Mouse (Mus musculus) heart, embryonic 14.5 days (tissue): ENCODE measurements around the gene Smad3. TPM values are rescaled to one million over a fixed set of nuclear protein-coding genes. Genes with fewer than 3 reads are reported as not detected.

Experiments
- ATAC-seq: fragments of 200-750 bp; cut with Nextera tagmentation; 2 replicates; pipeline ENCODE4 v1.8.0; 2017; ENCODE audit warnings: low read depth, moderate TSS enrichment; ENCODE audit not compliant: insufficient number of reproducible peaks, insufficient read depth, low FRiP score
- H3K27ac ChIP-seq, 2 experiments: fragments of 200-500 bp in 1 of 2; fragments of 300-500 bp in 1 of 2; sonication (generic) in 1 of 2; replicated peaks in 1 of 2; 2 replicates each; pipeline ENCODE4 v1.5.1; 2012 to 2014; ENCODE audit warnings: low read depth in 2 of 2, low read length in 2 of 2, control low read depth in 1 of 2, mild to moderate bottlenecking in 1 of 2, mixed read lengths in 1 of 2; ENCODE audit not compliant: control insufficient read depth in 1 of 2, insufficient read depth in 1 of 2
- H3K27me3 ChIP-seq: fragments of 300-500 bp; sonication (generic); 2 replicates; pipeline ENCODE4 v1.6.1; 2014; ENCODE audit warnings: mild to moderate bottlenecking, low read length, control low read depth; ENCODE audit not compliant: control insufficient read depth, insufficient read depth
- H3K36me3 ChIP-seq: fragments of 300-500 bp; sonication (generic); 2 replicates; pipeline ENCODE4 v1.6.1; 2014; ENCODE audit warnings: mild to moderate bottlenecking, control low read depth, low read length, mixed read lengths; ENCODE audit not compliant: control insufficient read depth, insufficient read depth
- H3K4me1 ChIP-seq, 2 experiments: fragments of 200-500 bp in 1 of 2; fragments of 300-500 bp in 1 of 2; sonication (generic) in 1 of 2; 2 replicates each; pipeline ENCODE4 v1.6.1; 2012 to 2014; ENCODE audit warnings: low read length in 2 of 2, control low read depth in 1 of 2, mixed read lengths in 1 of 2; ENCODE audit not compliant: control insufficient read depth in 2 of 2, insufficient read depth in 2 of 2
- H3K4me2 ChIP-seq: fragments of 300-500 bp; sonication (generic); 2 replicates; pipeline ENCODE4 v1.6.1; 2014; ENCODE audit warnings: mild to moderate bottlenecking, low read length
- H3K4me3 ChIP-seq, 2 experiments: fragments of 200-500 bp in 1 of 2; fragments of 300-500 bp in 1 of 2; sonication (generic) in 1 of 2; 2 replicates each; pipeline ENCODE4 v1.5.1; 2012 to 2014; ENCODE audit warnings: low read length in 2 of 2, mild to moderate bottlenecking in 2 of 2, control low read depth in 1 of 2, low read depth in 1 of 2, moderate library complexity in 1 of 2; ENCODE audit not compliant: control insufficient read depth in 1 of 2, insufficient read depth in 1 of 2
- H3K9ac ChIP-seq: fragments of 300-500 bp; sonication (generic); 2 replicates; pipeline ENCODE4 v1.6.1; 2014; ENCODE audit warnings: mild to moderate bottlenecking, low read length
- H3K9me3 ChIP-seq: fragments of 300-500 bp; sonication (generic); 2 replicates; pipeline ENCODE4 v1.6.1; 2016; ENCODE audit warnings: low read length, control low read depth; ENCODE audit not compliant: control insufficient read depth
- WGBS: fragments of 180-500 bp; shearing (Covaris S2); extraction: QIAGEN DNeasy Blood & Tissue Kit; methylation state at CpG from one replicate; pipeline ENCODE4 v1.1.7; 2014; 5-methylcytosine and 5-hydroxymethylcytosine counted together
- polyA plus RNA-seq: library from polyadenylated mRNA; unstranded; fragments of >200 nt; fragmentation: Nextera tagmentation; extraction: Ambion mirVana; gene quantifications from 2 replicates; pipeline ENCODE4 v1.2.1, GENCODE M21; 2014

Smad3 gene
- polyA plus RNA-seq, 1 experiment from 2014 or later, result 10.4 TPM

GRCm38 (mm10) chr9:63633334-63633733 lies 124.5 kb downstream of the Smad3 start:
- WGBS, result 83% methylated on average over 7 of the region's 7 CpGs
- H3K4me2 ChIP-seq, result no peak overlapping the region
- peaks cover 50% of the 10 kb centered on the region for H3K36me3 ChIP-seq
- H3K9ac ChIP-seq, result no peak overlapping the region
- no peak overlapping the region for H3K4me3 ChIP-seq
- H3K27me3 ChIP-seq, result no peaks in the 10 kb centered on the region
- no peak overlapping the region for H3K27ac ChIP-seq
- no peak for ATAC-seq
- no peaks in the 10 kb centered on the region for H3K4me1 ChIP-seq
- no peaks in the 10 kb centered on the region for H3K9me3 ChIP-seq

GRCm38 (mm10) chr9:63632924-63633323 lies 124.9 kb downstream of the Smad3 start:
- ATAC-seq, result no peak
- no peak overlapping the region for H3K4me2 ChIP-seq
- no peak overlapping the region for H3K27ac ChIP-seq
- H3K9me3 ChIP-seq, result no peaks in the 10 kb centered on the region
- peaks cover 48% of the 10 kb centered on the region for H3K36me3 ChIP-seq
- H3K4me1 ChIP-seq, result no peaks in the 10 kb centered on the region
- no peaks in the 10 kb centered on the region for H3K27me3 ChIP-seq
- no peak overlapping the region for H3K4me3 ChIP-seq
- WGBS, result 93% methylated on average over 11 of the region's 11 CpGs
- no peak overlapping the region for H3K9ac ChIP-seq

GRCm38 (mm10) chr9:63632045-63632444 lies 125.7 kb downstream of the Smad3 start:
- H3K9me3 ChIP-seq, result no peaks in the 10 kb centered on the region
- no peaks in the 10 kb centered on the region for H3K27me3 ChIP-seq
- no peak overlapping the region for H3K4me3 ChIP-seq
- ATAC-seq, result no peak
- H3K27ac ChIP-seq, result no peak overlapping the region
- H3K36me3 ChIP-seq, result peaks cover 47% of the 10 kb centered on the region
- no peak overlapping the region for H3K9ac ChIP-seq
- no peaks in the 10 kb centered on the region for H3K4me1 ChIP-seq
- WGBS, result 94% methylated on average over 4 of the region's 4 CpGs
- H3K4me2 ChIP-seq, result no peak overlapping the region

DNA sequence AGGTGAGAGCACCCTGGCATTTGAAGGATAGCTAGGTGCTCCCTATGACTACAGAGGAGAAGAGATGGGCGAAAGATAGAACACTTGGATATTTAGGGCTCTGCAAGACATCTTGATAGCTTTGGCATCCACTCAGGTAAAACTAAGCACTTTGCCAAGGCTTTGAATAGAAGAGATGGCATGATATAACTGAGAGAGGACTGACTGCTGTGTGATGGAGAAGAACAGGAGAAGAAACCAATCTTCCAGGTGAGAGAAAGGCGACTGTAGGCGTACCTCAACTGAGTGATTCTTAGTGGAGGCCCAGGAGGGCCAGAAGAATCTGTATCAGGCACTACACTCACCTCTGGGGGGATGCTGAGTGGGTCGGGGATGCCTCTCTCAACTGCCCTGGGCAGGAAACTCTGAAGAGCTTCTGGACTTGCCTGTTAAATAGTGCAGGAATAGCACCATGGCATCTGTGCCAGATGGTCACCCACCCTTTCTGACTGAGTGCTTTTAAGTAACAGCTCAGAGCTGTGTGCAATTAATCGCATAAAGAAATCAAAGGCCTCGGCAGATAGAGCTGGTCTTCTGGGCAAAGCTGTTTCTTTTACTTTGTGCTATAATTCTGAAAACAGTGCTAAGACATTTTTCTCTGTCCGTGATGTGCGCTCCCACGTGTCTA lies 132.6 kb downstream of the Smad3 start:
- H3K36me3 ChIP-seq, result peaks cover 67% of the 10 kb centered on the region
- no peak overlapping the region for H3K4me3 ChIP-seq
- H3K4me2 ChIP-seq, result no peak overlapping the region
- no peaks in the 10 kb centered on the region for H3K27me3 ChIP-seq
- 88% methylated on average over 9 of the region's 9 CpGs for WGBS
- H3K27ac ChIP-seq, result no peak overlapping the region
- H3K9ac ChIP-seq, result no peak overlapping the region
- no peak for ATAC-seq
- no peaks in the 10 kb centered on the region for H3K9me3 ChIP-seq
- H3K4me1 ChIP-seq, result no peaks in the 10 kb centered on the region

GRCm38 (mm10) chr9:63623895-63624569 lies 133.8 kb downstream of the Smad3 start:
- no peak overlapping the region for H3K4me2 ChIP-seq
- H3K27me3 ChIP-seq, result no peaks in the 10 kb centered on the region
- H3K27ac ChIP-seq, result no peak overlapping the region
- 86% methylated on average over 15 of the region's 15 CpGs for WGBS
- peaks cover 67% of the 10 kb centered on the region for H3K36me3 ChIP-seq
- H3K9me3 ChIP-seq, result no peaks in the 10 kb centered on the region
- H3K4me3 ChIP-seq, result no peak overlapping the region
- ATAC-seq, result no peak
- no peak overlapping the region for H3K9ac ChIP-seq
- no peaks in the 10 kb centered on the region for H3K4me1 ChIP-seq

DNA sequence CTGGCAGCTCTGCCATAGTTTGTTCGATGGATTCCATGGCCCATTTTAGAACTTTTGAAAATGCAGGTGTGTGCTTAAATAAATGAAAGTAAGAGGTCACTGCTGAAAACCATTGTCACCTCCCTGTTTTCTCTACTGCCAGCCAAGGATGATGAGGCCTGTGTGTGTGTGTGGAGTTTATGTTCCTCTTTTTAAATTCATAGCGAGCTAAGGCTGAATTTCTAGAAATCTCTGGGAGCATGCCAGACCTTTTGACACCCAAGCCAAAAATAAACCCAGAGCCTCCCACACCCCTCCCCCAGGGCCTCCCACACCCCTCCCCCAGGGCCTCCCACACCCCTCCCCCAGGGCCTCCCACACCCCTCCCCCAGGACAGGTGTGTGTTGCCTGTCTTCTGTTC lies 139.8 kb downstream of the Smad3 start:
- peaks cover 57% of the 10 kb centered on the region for H3K36me3 ChIP-seq
- ATAC-seq, result no peak

GRCm38 (mm10) chr9:63614018-63614985 lies 143.5 kb downstream of the Smad3 start:
- 87% methylated on average over 11 of the region's 11 CpGs for WGBS
- ATAC-seq, result no peak
- Histone ChIP-seq H3K9me3 (0 out of 2 replicates have a peak, but pooled peaks cover 3% of the 10 kb centered on the region), H3K4me2 (no peak overlapping the region), H3K9ac (no peak overlapping the region), H3K4me1 (peaks cover 17 to 40% of the 10 kb centered on the region in 2 experiments), H3K36me3 (peaks cover 25% of the 10 kb centered on the region), H3K4me3 (no peak overlapping the region), H3K27me3 (no peaks in the 10 kb centered on the region), H3K27ac (no peak overlapping the region)

More for the DNA sequence above, 139.8 kb downstream of the Smad3 start:
- Histone ChIP-seq H3K4me3 (no peak overlapping the region), H3K4me2 (no peak overlapping the region), H3K27me3 (no peaks in the 10 kb centered on the region), H3K4me1 (peaks cover 3 to 9% of the 10 kb centered on the region in 2 experiments; a peak in 3 of 4 replicates), H3K9ac (no peak overlapping the region), H3K27ac (no peak overlapping the region), H3K9me3 (0 out of 2 replicates have a peak, but pooled peaks cover 3% of the 10 kb centered on the region)
- 72% methylated on average over 2 of the region's 2 CpGs for WGBS
